Mouse (Mus musculus) layer of hippocampus, postnatal 14 days (tissue): ENCODE data around the gene Gjc2. TPM values are rescaled to one million over a fixed set of nuclear protein-coding genes. Genes with fewer than 3 reads are reported as not detected.

ENCODE experiments used
- total RNA-seq, 2 experiments: library from RNA; stranded (reverse); gene quantifications; 2 replicates each; pipeline ENCODE4 v1.2.3; 2021

Gjc2 gene
- total RNA-seq, 2 experiments from 2014 or later, result 20.6 to 21.1 TPM

Other genes with a start within 250 kb of the Gjc2 start
- gene Rnf187, start 244.3 kb downstream of the Gjc2 start, total RNA-seq, result 100 to 1,000 TPM; 501 to 506 TPM
- gene Hist3h2ba, start 234.3 kb downstream of the Gjc2 start, total RNA-seq, result 100 to 1,000 TPM; 117 to 123 TPM
- 10 to 100 TPM; 59.7 to 62.5 TPM for gene Hist3h2a, start 228.5 kb downstream of the Gjc2 start, total RNA-seq
- 1 to 10 TPM; 3.8 to 4.0 TPM for gene Trim17, start 228.5 kb downstream of the Gjc2 start, total RNA-seq
- gene Trim11, start 205.1 kb downstream of the Gjc2 start, total RNA-seq, result 10 to 100 TPM; 25.5 to 27.9 TPM
- gene Obscn, start 46.8 kb downstream of the Gjc2 start, total RNA-seq, result 1 to 10 TPM; 2.2 to 2.4 TPM
- gene Iba57, start 19.5 kb downstream of the Gjc2 start, total RNA-seq, result 1 to 10 TPM; 7.7 to 9.9 TPM
- 100 to 1,000 TPM; 124 to 128 TPM for gene Guk1, start 9.0 kb upstream of the Gjc2 start, total RNA-seq
- gene Mrpl55, start 19.3 kb upstream of the Gjc2 start, total RNA-seq, result 10 to 100 TPM; 37.1 to 41.8 TPM
- 10 to 100 TPM; 22.9 to 28.8 TPM for gene 2310033P09Rik, start 25.1 kb upstream of the Gjc2 start, total RNA-seq
- gene Arf1, start 45.1 kb upstream of the Gjc2 start, total RNA-seq, result 100 to 1,000 TPM; 504 to 527 TPM
- not detected for gene Wnt3a, start 107.5 kb upstream of the Gjc2 start, total RNA-seq
- 1 to 10 TPM; 3.7 to 4.1 TPM for gene Wnt9a, start 123.7 kb upstream of the Gjc2 start, total RNA-seq
- gene Prss38, start 192.4 kb upstream of the Gjc2 start, total RNA-seq, result under 1 TPM in 1 of 2 experiments, not detected in 1; 0.25 TPM